20 mouse cellular contexts compared by ENCODE assay signal in genomic region chr2:48832305-48832704, GRCm38 (mm10).
"Had no signal": no experiment of that assay in that cellular context is flagged by ENCODE, and none has a peak within 500 bp of the region (broad histone marks: within the 10 kb centered on the region; RNA-seq: fewer than 3 reads in every experiment).

No protein-coding gene starts in this region.

- H3K27ac ChIP-seq: intestine, embryonic 15.5 days; kidney, postnatal 0 days; limb, embryonic 12.5 days; liver, embryonic 12.5 days; liver, embryonic 15.5 days; lung, embryonic 15.5 days; midbrain, embryonic 10.5 days; midbrain, embryonic 13.5 days had no signal

- H3K27me3 ChIP-seq: intestine, embryonic 15.5 days; limb, embryonic 12.5 days; liver, embryonic 12.5 days; liver, embryonic 15.5 days; lung, embryonic 15.5 days; megakaryocyte, embryonic 14.5 days; midbrain, embryonic 13.5 days had no signal

- ATAC-seq: intestine, embryonic 15.5 days; liver, embryonic 12.5 days; midbrain, embryonic 13.5 days; midbrain, embryonic 16.5 days had no signal

- H3K4me2 ChIP-seq: intestine, embryonic 15.5 days; limb, embryonic 12.5 days; liver, embryonic 12.5 days; liver, embryonic 15.5 days; lung, embryonic 15.5 days; midbrain, embryonic 13.5 days had no signal

- H3K36me3 ChIP-seq: intestine, embryonic 15.5 days; limb, embryonic 12.5 days; liver, embryonic 12.5 days; liver, embryonic 15.5 days; lung, embryonic 15.5 days; midbrain, embryonic 10.5 days; midbrain, embryonic 13.5 days had no signal

- H3K4me3 ChIP-seq: intestine, embryonic 15.5 days; limb, embryonic 12.5 days; liver, embryonic 12.5 days; liver, embryonic 15.5 days; lung, embryonic 15.5 days; megakaryocyte, embryonic 14.5 days; midbrain, embryonic 10.5 days; midbrain, embryonic 13.5 days had no signal

- DNase-seq: kidney, adult 2 months; kidney, postnatal 25 days; liver; lung, adult 18-20 months; lung, postnatal 10 days; lung, postnatal 36 days; right cerebral cortex, adult 18-20 months; right cerebral cortex, postnatal 14 days; right cerebral cortex, postnatal 4 days; thymus, postnatal 25 days had no signal
